Mouse (Mus musculus): ENCODE data around the gene Impdh1. TPM values are rescaled to one million over a fixed set of nuclear protein-coding genes. Genes with fewer than 3 reads are reported as not detected.
"Not testable (repeated sequence)": the region's sequence is repeated elsewhere in the genome, so short reads cannot be mapped to it uniquely, and the experiment has no call there.

Impdh1 gene
- polyA plus RNA-seq, 1 experiment from 2014 or later = 45.7 TPM

DNA sequence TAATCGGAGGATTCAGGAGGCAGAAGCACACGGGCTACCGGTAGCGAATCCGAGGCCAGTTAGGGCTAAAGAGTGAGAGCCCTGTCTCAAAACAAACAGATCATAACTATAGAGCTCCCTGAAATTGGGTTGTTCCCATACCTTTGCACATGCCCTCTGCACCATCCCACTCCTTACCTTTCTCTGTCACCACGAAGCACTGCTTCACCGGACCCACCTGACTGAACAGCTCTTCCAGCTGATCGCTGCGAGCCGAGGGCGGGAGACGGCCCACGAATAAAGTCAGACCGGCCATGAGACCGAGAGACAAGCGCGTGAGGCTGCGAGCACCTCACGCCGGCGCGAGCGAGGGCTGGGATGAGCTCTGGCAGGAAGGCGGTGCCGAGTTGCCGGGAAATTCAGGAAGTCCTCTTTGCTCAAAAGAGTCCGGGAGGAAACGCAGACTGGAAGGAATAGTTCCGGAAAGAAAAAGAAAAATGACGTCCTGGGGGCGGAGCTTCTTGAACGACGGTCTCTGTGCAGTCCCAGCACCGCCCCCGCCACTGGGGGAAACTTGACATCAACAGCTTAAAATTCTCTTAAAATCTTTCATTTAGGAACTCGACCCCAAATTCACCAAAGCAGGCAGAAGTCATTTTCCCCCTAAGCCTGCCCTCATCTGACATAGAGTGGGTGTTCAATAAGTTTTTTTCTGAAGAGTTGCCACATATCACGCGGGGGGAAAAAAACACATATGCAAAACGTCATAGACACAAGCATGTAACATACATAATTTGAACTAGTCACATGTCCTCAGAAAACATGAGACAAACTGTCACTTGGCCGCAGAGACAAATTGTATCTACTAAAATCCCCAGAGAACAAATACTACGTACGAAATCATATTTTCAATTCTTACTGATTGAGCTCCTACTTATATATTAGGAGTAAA lies 51.6 kb downstream of the Impdh1 start, which contains the start of gene Rbm28:
Gene Rbm28 (minus strand): TSS at position 693 of the 931 bp plus-strand sequence.
- Histone ChIP-seq H3K4me2 (ENCODE audit: low read depth, low read length) (peak within 1 kb of the TSS; percentile 82), H3K27me3 (ENCODE audit: control insufficient read depth, insufficient read depth, low read depth, low read length) (peaks cover 20% of the 10 kb centered on the region), H3K27ac (ENCODE audit: low read length) (peak within 1 kb of the TSS; percentile 74), H3K4me1 (replicated peaks; ENCODE audit: control insufficient read depth, insufficient read depth, low read length) (peaks cover 11% of the 10 kb centered on the region), H3K9me3 (ENCODE audit: control insufficient read depth, low read length) (no peaks in the 10 kb centered on the region), H3K9ac (ENCODE audit: low read length) (peak within 1 kb of the TSS; percentile 78), H3K4me3 (ENCODE audit: low read length) (peak within 1 kb of the TSS; percentile 82), H3K36me3 (ENCODE audit: control insufficient read depth, insufficient read depth, low read length) (no peaks in the 10 kb centered on the region; the same call in 1 of the 2 replicates)
- ATAC-seq (ENCODE audit: low read depth) = peak; percentile 89
- WGBS = 6% methylated on average over 42 of the region's 42 CpGs

DNA sequence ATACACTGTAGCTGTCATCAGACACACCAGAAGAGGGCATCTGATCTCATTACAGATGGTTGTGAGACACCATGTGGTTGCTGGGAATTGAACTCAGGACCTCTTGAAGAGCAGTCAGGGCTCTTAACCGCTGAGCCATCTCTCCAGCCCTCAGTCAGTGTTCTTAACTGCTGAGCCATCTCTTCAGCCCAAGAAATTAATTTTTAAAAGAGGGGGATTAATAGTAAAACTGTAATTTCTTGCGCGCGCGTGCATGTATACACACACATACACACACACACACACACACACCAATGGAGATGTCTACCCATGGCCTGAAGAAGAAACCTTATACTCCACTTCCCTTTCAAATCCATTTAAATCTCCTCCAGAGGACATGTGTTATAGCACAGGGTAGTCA lies 54.9 kb downstream of the Impdh1 start:
- not testable (repeated sequence) for H3K4me2 ChIP-seq (ENCODE audit: low read depth, low read length); H3K9ac ChIP-seq (ENCODE audit: low read length); H3K27me3 ChIP-seq (ENCODE audit: control insufficient read depth, insufficient read depth, low read depth, low read length); ATAC-seq (ENCODE audit: low read depth); H3K27ac ChIP-seq (ENCODE audit: low read length); H3K9me3 ChIP-seq (ENCODE audit: control insufficient read depth, low read length); H3K4me3 ChIP-seq (ENCODE audit: low read length)
- H3K4me1 ChIP-seq (replicated peaks; ENCODE audit: control insufficient read depth, insufficient read depth, low read length) = peaks cover 11% of the 10 kb centered on the region
- 96% methylated on average over 5 of the region's 5 CpGs for WGBS
- peaks cover 24% of the 10 kb centered on the region for H3K36me3 ChIP-seq (ENCODE audit: control insufficient read depth, insufficient read depth, low read length)

DNA sequence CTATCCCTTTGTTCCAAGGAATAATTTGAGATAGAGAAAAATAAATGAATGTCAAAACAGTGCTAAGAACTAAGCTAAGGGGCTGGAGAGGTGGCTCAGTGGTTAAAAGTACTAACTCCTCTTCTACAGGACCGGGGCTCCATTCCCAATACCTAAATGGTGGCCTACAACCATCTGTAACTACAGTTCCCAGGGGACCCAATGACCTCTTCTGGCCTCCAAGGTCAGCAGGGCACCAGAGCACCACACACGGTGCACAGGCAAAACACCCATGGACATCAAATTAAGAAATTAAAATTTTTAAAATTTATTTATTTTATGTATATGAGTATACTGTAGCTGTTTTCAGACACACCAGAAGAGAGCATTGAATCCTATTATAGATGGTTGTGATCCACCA lies 55.4 kb downstream of the Impdh1 start:
- Histone ChIP-seq H3K4me3 (ENCODE audit: low read length) (no peak overlapping the region), H3K36me3 (ENCODE audit: control insufficient read depth, insufficient read depth, low read length) (peaks cover 29% of the 10 kb centered on the region), H3K4me1 (replicated peaks; ENCODE audit: control insufficient read depth, insufficient read depth, low read length) (peaks cover 11% of the 10 kb centered on the region), H3K27ac (ENCODE audit: low read length) (no peak overlapping the region), H3K27me3 (ENCODE audit: control insufficient read depth, insufficient read depth, low read depth, low read length) (no peaks in the 10 kb centered on the region), H3K9me3 (ENCODE audit: control insufficient read depth, low read length) (no peaks in the 10 kb centered on the region), H3K4me2 (ENCODE audit: low read depth, low read length) (no peak overlapping the region), H3K9ac (ENCODE audit: low read length) (no peak overlapping the region)
- WGBS = 82% methylated on average over 2 of the region's 2 CpGs
- ATAC-seq (ENCODE audit: low read depth) = no peak

DNA sequence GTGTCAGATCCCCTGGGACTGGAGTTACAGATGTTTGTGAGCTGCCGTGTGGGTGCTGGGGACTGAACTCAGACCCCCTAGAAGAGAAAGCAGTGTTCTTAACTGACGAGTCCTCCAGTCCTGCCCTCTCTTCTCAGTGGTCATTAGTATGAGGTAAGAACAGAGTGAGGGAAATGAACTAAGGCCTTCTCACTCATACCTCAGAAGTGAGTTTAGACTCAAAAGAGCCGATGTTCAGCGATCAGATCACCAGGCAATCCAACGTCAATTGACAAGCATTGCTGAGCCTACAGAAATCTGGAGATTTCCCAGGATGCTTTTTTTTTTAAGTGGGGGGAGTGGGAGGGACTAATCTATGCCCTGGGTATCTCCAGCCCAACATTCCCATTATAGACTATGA lies 59.8 kb downstream of the Impdh1 start:
- Histone ChIP-seq H3K27ac (ENCODE audit: low read length) (no peak overlapping the region), H3K4me1 (replicated peaks; ENCODE audit: control insufficient read depth, insufficient read depth, low read length) (no peaks in the 10 kb centered on the region), H3K9me3 (ENCODE audit: control insufficient read depth, low read length) (no peaks in the 10 kb centered on the region), H3K36me3 (ENCODE audit: control insufficient read depth, insufficient read depth, low read length) (peaks cover 52% of the 10 kb centered on the region), H3K27me3 (ENCODE audit: control insufficient read depth, insufficient read depth, low read depth, low read length) (no peaks in the 10 kb centered on the region), H3K4me3 (ENCODE audit: low read length) (no peak overlapping the region), H3K4me2 (ENCODE audit: low read depth, low read length) (no peak overlapping the region), H3K9ac (ENCODE audit: low read length) (no peak overlapping the region)
- ATAC-seq (ENCODE audit: low read depth) = no peak
- WGBS = 86% methylated on average over 5 of the region's 5 CpGs

Small RNAs within 50 kb of the gene (microRNA-seq; reads per million reads assigned to microRNA genes)
- gene Gm24303 = not detected

Other genes starting within 250 kb of the Impdh1 start
- gene Lep, start 156.1 kb downstream of the Impdh1 start, polyA plus RNA-seq (2015; fragmentation: Nextera tagmentation; extraction: Ambion mirVana) = not detected in 2 replicates
- gene Rbm28, start 51.4 kb downstream of the Impdh1 start, polyA plus RNA-seq (2015; fragmentation: Nextera tagmentation; extraction: Ambion mirVana) = 32.9 and 33.5 TPM in 2 replicates
- 0.28 and 0.30 TPM in 2 replicates for gene Prrt4, start 36.8 kb downstream of the Impdh1 start, polyA plus RNA-seq (2015; fragmentation: Nextera tagmentation; extraction: Ambion mirVana)
- 41.7 and 44.2 TPM in 2 replicates for gene Hilpda, start 56.1 kb upstream of the Impdh1 start, polyA plus RNA-seq (2015; fragmentation: Nextera tagmentation; extraction: Ambion mirVana)
- gene Fam71f2, start 63.2 kb upstream of the Impdh1 start, polyA plus RNA-seq (2015; fragmentation: Nextera tagmentation; extraction: Ambion mirVana) = 0.51 and 0.57 TPM in 2 replicates
- not detected in 2 replicates for gene Fam71f1, start 102.8 kb upstream of the Impdh1 start, polyA plus RNA-seq (2015; fragmentation: Nextera tagmentation; extraction: Ambion mirVana)
- 442 and 447 TPM in 2 replicates for gene Calu, start 131.7 kb upstream of the Impdh1 start, polyA plus RNA-seq (2015; fragmentation: Nextera tagmentation; extraction: Ambion mirVana)
- gene Opn1sw, start 172.1 kb upstream of the Impdh1 start, polyA plus RNA-seq (2015; fragmentation: Nextera tagmentation; extraction: Ambion mirVana) = 0.35 and 0.48 TPM in 2 replicates
- 12.8 and 13.8 TPM in 2 replicates for gene Ccdc136, start 179.9 kb upstream of the Impdh1 start, polyA plus RNA-seq (2015; fragmentation: Nextera tagmentation; extraction: Ambion mirVana)
- gene Flnc, start 216.9 kb upstream of the Impdh1 start, polyA plus RNA-seq (2015; fragmentation: Nextera tagmentation; extraction: Ambion mirVana) = 5.7 and 5.8 TPM in 2 replicates

Measured in lung, embryonic 16.5 days (tissue).